Mouse (Mus musculus): ENCODE measurements around the gene Tekt1.

Tekt1 gene

Small RNAs within 50 kb of the gene (microRNA-seq; reads per million reads assigned to microRNA genes)
- 0 reads per million in 2 experiments for gene Mir6338

Data from adrenal gland (tissue).